Mouse (Mus musculus) left cerebral cortex, postnatal 36 days (tissue): Measurements from ENCODE around the gene Gm11756. TPM values are rescaled to one million over a fixed set of nuclear protein-coding genes. Genes with fewer than 3 reads are reported as not detected.
"Not testable (repeated sequence)": the region's sequence is repeated elsewhere in the genome, so short reads cannot be mapped to it uniquely, and the experiment has no call there.

Experiments
- DNase-seq, 2 experiments: peaks; one replicate each; pipeline ENCODE4 v3.0.0; 2021 to 2022; ENCODE audit warnings: low spot score in 2 of 2, mixed read lengths in 1 of 2
- intact Hi-C: fragments of 180-260 bp; cut with DNase I; formaldehyde crosslinking; loops from one replicate; pipeline ENCODE4 v1.15.1; 2025
- total RNA-seq, 2 experiments: library from RNA; stranded (reverse); gene quantifications; 2 replicates each; pipeline ENCODE4 v1.2.3; 2021

Gm11756 gene
- not detected for total RNA-seq

GRCm38 (mm10) chr4:73920660-73921059, at the start of gene Gm11756:
Gene Gm11756 (minus strand): TSS chr4:73920760.
- DNase-seq, intact Hi-C loops: not testable (repeated sequence)

DNA sequence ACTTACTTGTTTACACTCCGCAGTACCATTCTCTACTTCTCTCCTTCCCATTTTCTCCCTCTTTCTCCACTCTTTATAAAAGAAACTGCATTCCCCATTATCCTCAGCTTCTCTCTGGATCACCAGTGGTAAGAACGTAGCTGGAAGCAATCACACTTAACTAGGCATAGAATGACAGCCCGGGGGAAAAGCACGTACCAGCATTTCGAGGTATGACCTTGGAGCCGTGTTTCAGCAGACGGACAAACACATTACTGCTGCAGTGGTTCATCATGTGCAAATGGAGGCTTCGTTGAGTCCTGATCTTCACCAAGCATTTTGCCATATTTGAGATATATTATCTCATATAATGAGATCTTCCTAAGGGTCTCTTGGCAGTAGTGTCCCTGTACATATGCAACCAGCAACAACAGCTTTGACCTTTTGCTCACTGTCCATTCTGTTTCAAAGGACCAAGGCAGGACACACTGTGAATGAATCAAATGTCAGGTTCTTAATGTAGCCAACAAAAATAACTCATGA, 29.9 kb upstream of the Gm11756 start, which contains the start of gene 2310002L09Rik:
Gene 2310002L09Rik, minus strand, starts transcription at position 472 of the 522 bp plus-strand sequence.
- no peak for DNase-seq
- intact Hi-C loops: no loop called here

DNA sequence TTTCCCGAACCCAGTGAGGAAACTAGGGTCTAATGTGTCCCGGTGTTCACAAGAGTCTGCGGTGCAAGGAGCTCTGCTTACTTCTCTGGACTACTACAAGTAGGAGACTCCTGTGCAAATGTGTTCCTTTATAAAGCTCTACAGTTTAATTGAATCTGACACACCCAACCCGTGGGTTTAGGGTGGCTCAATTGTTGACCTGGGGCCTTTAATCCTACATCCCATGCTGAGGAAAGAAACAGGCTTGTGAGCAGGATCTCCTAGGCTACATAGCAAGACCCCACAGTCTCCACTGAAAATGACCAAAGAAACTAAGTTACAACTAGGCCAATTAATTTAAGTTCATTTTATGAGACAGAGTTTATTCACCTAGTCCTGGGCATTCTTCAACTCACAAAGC, 14.7 kb downstream of the Gm11756 start, which contains the start of gene Gm13871:
Gene Gm13871, minus strand, starts transcription at position 101 of the 400 bp plus-strand sequence.
- DNase-seq, intact Hi-C loops: not testable (repeated sequence)

- DNase-seq, intact Hi-C loops: not testable (repeated sequence)
These were observed 29.5 kb downstream of the Gm11756 start, which contains the start of gene Gm11757 for GRCm38 (mm10) chr4:73891012-73891411. Gene Gm11757 (minus strand): TSS chr4:73891112.

DNA sequence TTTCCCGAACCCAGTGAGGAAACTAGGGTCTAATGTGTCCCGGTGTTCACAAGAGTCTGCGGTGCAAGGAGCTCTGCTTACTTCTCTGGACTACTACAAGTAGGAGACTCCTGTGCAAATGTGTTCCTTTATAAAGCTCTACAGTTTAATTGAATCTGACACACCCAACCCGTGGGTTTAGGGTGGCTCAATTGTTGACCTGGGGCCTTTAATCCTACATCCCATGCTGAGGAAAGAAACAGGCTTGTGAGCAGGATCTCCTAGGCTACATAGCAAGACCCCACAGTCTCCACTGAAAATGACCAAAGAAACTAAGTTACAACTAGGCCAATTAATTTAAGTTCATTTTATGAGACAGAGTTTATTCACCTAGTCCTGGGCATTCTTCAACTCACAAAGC, 44.4 kb downstream of the Gm11756 start, which contains the start of gene Gm11758:
Gene Gm11758, minus strand, starts transcription at position 101 of the 400 bp plus-strand sequence.
- DNase-seq, intact Hi-C loops: not testable (repeated sequence)

Other genes starting within 250 kb of the Gm11756 start
- gene Gm428, start 237.2 kb downstream of the Gm11756 start, total RNA-seq: not detected
- under 1 TPM; 0.10 to 0.18 TPM for gene Rasef, start 129.8 kb downstream of the Gm11756 start, total RNA-seq
- not detected for gene Gm11758, start 44.5 kb downstream of the Gm11756 start, total RNA-seq
- gene Gm11757, start 29.6 kb downstream of the Gm11756 start, total RNA-seq: not detected
- not detected for gene Gm13871, start 14.8 kb downstream of the Gm11756 start, total RNA-seq
- gene 2310002L09Rik, start 30.1 kb upstream of the Gm11756 start, total RNA-seq: not detected
- gene Frmd3, start 92.7 kb upstream of the Gm11756 start, total RNA-seq: 1 to 10 TPM; 8.1 to 8.2 TPM